Comparison of ENCODE assay signal across 19 mouse cellular contexts in the genomic region with DNA sequence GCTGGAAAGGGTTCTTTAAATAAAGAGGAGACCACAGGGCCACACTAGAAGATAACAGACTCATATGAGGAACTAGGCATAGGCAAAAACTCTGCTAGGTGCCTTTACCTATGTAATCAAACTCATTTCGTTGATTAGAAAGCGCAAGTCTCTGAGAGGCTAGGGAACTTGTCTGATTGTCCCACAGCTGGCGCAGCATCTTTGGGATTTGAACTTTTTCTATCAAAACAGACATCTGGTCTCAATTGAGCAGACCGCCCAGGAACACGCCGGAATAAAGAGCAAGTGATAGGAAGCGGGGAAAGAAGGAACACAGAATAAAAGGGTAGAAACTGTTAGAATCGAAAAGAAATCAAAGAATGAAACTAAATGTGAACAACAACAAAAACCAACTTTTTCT. TPM values are rescaled to one million over a fixed set of nuclear protein-coding genes. Genes with fewer than 3 reads are reported as not detected.
DNase-seq lines count a peak whose midpoint lies in the region; ATAC-seq and TF ChIP-seq lines count a peak whose summit lies in the region.
"Had no signal": no experiment of that assay in that cellular context is flagged by ENCODE, and none has a peak within 500 bp of the region (broad histone marks: within the 10 kb centered on the region; RNA-seq: fewer than 3 reads in every experiment).

No protein-coding gene starts in this region.

- TF ChIP-seq CTCF in hindbrain, postnatal 0 days (IDR thresholded peaks at IDR 0.05; ENCODE audit: low read depth): no peak

- H3K27me3 ChIP-seq in hindbrain, embryonic 13.5 days: no peaks in the 10 kb centered on the region
- H3K27me3 ChIP-seq in hindbrain, postnatal 0 days (ENCODE audit: insufficient read depth, low read length): no peaks in the 10 kb centered on the region
- H3K27me3 ChIP-seq in embryonic facial prominence, embryonic 13.5 days: no peaks in the 10 kb centered on the region
- no peaks in the 10 kb centered on the region for H3K27me3 ChIP-seq in midbrain, embryonic 16.5 days (ENCODE audit: control insufficient read depth, insufficient read depth, low read depth, low read length)
- H3K27me3 ChIP-seq: kidney, embryonic 15.5 days; lung, embryonic 15.5 days; Patski had no signal

- H3K4me1 ChIP-seq in hindbrain, embryonic 13.5 days (replicated peaks): peaks cover 42% of the 10 kb centered on the region
- peaks cover 18% of the 10 kb centered on the region for H3K4me1 ChIP-seq in hindbrain, postnatal 0 days (ENCODE audit: insufficient read depth, low read length)
- peaks cover 43% of the 10 kb centered on the region for H3K4me1 ChIP-seq in embryonic facial prominence, embryonic 13.5 days
- H3K4me1 ChIP-seq in midbrain, embryonic 16.5 days (ENCODE audit: control insufficient read depth, insufficient read depth, low read length): peaks cover 29% of the 10 kb centered on the region

- H3K4me3 ChIP-seq in hindbrain, embryonic 13.5 days: no peak overlapping the region
- no peak overlapping the region for H3K4me3 ChIP-seq in hindbrain, postnatal 0 days (ENCODE audit: low read length)
- H3K4me3 ChIP-seq in embryonic facial prominence, embryonic 13.5 days: no peak overlapping the region
- no peak overlapping the region for H3K4me3 ChIP-seq in midbrain, embryonic 16.5 days (ENCODE audit: low read depth, low read length)
- H3K4me3 ChIP-seq: kidney, embryonic 15.5 days; limb, embryonic 12.5 days; lung, embryonic 15.5 days had no signal

- peak; percentile 53 for DNase-seq in embryo, embryonic 10.5 days (ENCODE audit: low spot score)
- DNase-seq in embryo, embryonic 10 days (ENCODE audit: low spot score): no peak
- no peak for DNase-seq in hindbrain, postnatal 0 days (ENCODE audit: low spot score)
- DNase-seq in layer of hippocampus, postnatal 36 days: no peak
- no peak for DNase-seq in thymus, postnatal 14 days
- DNase-seq: adrenal gland, postnatal 10 days; heart, adult 18-20 months; heart, postnatal 4 days; layer of hippocampus, adult 9-11 months had no signal

- WGBS in hindbrain, embryonic 13.5 days: 88% methylated on average over 8 of the region's 8 CpGs
- 85% methylated on average over 8 of the region's 8 CpGs for WGBS in hindbrain, postnatal 0 days
- WGBS in embryonic facial prominence, embryonic 13.5 days: 30% methylated on average over 8 of the region's 8 CpGs
- WGBS in midbrain, embryonic 16.5 days: 90% methylated on average over 8 of the region's 8 CpGs

- H3K9ac ChIP-seq in hindbrain, embryonic 13.5 days: no peak overlapping the region
- H3K9ac ChIP-seq in hindbrain, postnatal 0 days (replicated peaks; ENCODE audit: low read length): no peak overlapping the region
- no peak overlapping the region for H3K9ac ChIP-seq in embryonic facial prominence, embryonic 13.5 days
- no peak overlapping the region for H3K9ac ChIP-seq in midbrain, embryonic 16.5 days (ENCODE audit: low read depth, low read length)
- H3K9ac ChIP-seq: kidney, embryonic 15.5 days; limb, embryonic 12.5 days; liver, embryonic 14.5 days; lung, embryonic 15.5 days had no signal

- no peak overlapping the region for H3K4me2 ChIP-seq in hindbrain, embryonic 13.5 days
- no peak overlapping the region for H3K4me2 ChIP-seq in hindbrain, postnatal 0 days (ENCODE audit: low read depth, low read length)
- H3K4me2 ChIP-seq in embryonic facial prominence, embryonic 13.5 days: no peak overlapping the region
- no peak overlapping the region for H3K4me2 ChIP-seq in midbrain, embryonic 16.5 days (ENCODE audit: low read length)
- H3K4me2 ChIP-seq: kidney, embryonic 15.5 days; limb, embryonic 12.5 days; lung, embryonic 15.5 days had no signal

- ATAC-seq in hindbrain, embryonic 13.5 days (ENCODE audit: low FRiP score): no peak
- no peak for ATAC-seq in hindbrain, postnatal 0 days
- ATAC-seq in embryonic facial prominence, embryonic 13.5 days (ENCODE audit: insufficient number of reproducible peaks, insufficient read depth, low FRiP score, low TSS enrichment, low read depth): no peak
- ATAC-seq in midbrain, embryonic 16.5 days: no peak
- ATAC-seq: intestine, embryonic 16.5 days; Patski had no signal

- no peaks in the 10 kb centered on the region for H3K9me3 ChIP-seq in hindbrain, embryonic 13.5 days
- H3K9me3 ChIP-seq in hindbrain, postnatal 0 days (ENCODE audit: low read length): no peaks in the 10 kb centered on the region
- no peaks in the 10 kb centered on the region for H3K9me3 ChIP-seq in embryonic facial prominence, embryonic 13.5 days
- H3K9me3 ChIP-seq in midbrain, embryonic 16.5 days (replicated peaks; ENCODE audit: control insufficient read depth, low read length, poor library complexity, severe bottlenecking): no peaks in the 10 kb centered on the region
- H3K9me3 ChIP-seq: kidney, embryonic 15.5 days; lung, embryonic 15.5 days had no signal

- peak overlapping the region; percentile 96 for H3K27ac ChIP-seq in hindbrain, embryonic 13.5 days
- H3K27ac ChIP-seq in hindbrain, postnatal 0 days: no peak overlapping the region
- H3K27ac ChIP-seq in embryonic facial prominence, embryonic 13.5 days: peak overlapping the region; percentile 87; the same call in 1 of the 2 replicates
- peak overlapping the region; percentile 93; the same call in 1 of the 2 replicates for H3K27ac ChIP-seq in midbrain, embryonic 16.5 days (ENCODE audit: low read length)
- H3K27ac ChIP-seq: limb, embryonic 12.5 days; liver, embryonic 14.5 days; lung, embryonic 15.5 days; macrophage had no signal

- H3K36me3 ChIP-seq in hindbrain, embryonic 13.5 days: no peaks in the 10 kb centered on the region
- H3K36me3 ChIP-seq in hindbrain, postnatal 0 days (ENCODE audit: insufficient read depth, low read length): no peaks in the 10 kb centered on the region
- H3K36me3 ChIP-seq in embryonic facial prominence, embryonic 13.5 days: no peaks in the 10 kb centered on the region
- H3K36me3 ChIP-seq in midbrain, embryonic 16.5 days (ENCODE audit: control insufficient read depth, insufficient read depth, low read length): no peaks in the 10 kb centered on the region
- H3K36me3 ChIP-seq: kidney, embryonic 15.5 days; limb, embryonic 12.5 days; lung, embryonic 15.5 days had no signal

RNA-seq across cellular contexts. Expression of a gene that starts 43.3 kb away (rescaled TPM):
- polyA plus RNA-seq in hindbrain, embryonic 13.5 days (2015; fragmentation: Nextera tagmentation; extraction: Ambion mirVana): 0.49 and 0.64 TPM in 2 replicates
- not detected in 2 replicates for total RNA-seq in hindbrain, postnatal 0 days (2014; rRNA removed)
- 1.0 and 1.6 TPM in 2 replicates for polyA plus RNA-seq in hindbrain, postnatal 0 days (2015; fragmentation: Nextera tagmentation; extraction: Ambion mirVana)
- polyA plus RNA-seq in embryonic facial prominence, embryonic 13.5 days (2015; fragmentation: Nextera tagmentation; extraction: Ambion mirVana): 1.3 and 2.1 TPM in 2 replicates
- 0.66 and 0.94 TPM in 2 replicates for polyA plus RNA-seq in midbrain, embryonic 16.5 days (2015; fragmentation: Nextera tagmentation; extraction: Ambion mirVana)
- not detected for total RNA-seq in layer of hippocampus, postnatal 36 days (2021)
